Mouse (Mus musculus) brain, adult 2 months (tissue): Measurements from ENCODE around the gene Cdca3.
"Not testable (repeated sequence)": the region's sequence is repeated elsewhere in the genome, so short reads cannot be mapped to it uniquely, and the experiment has no call there.

Source experiments
- DNase-seq: peaks from one replicate; pipeline ENCODE4 v3.0.0; 2011; ENCODE audit warnings: low read depth, low spot score

The Cdca3 gene

DNA sequence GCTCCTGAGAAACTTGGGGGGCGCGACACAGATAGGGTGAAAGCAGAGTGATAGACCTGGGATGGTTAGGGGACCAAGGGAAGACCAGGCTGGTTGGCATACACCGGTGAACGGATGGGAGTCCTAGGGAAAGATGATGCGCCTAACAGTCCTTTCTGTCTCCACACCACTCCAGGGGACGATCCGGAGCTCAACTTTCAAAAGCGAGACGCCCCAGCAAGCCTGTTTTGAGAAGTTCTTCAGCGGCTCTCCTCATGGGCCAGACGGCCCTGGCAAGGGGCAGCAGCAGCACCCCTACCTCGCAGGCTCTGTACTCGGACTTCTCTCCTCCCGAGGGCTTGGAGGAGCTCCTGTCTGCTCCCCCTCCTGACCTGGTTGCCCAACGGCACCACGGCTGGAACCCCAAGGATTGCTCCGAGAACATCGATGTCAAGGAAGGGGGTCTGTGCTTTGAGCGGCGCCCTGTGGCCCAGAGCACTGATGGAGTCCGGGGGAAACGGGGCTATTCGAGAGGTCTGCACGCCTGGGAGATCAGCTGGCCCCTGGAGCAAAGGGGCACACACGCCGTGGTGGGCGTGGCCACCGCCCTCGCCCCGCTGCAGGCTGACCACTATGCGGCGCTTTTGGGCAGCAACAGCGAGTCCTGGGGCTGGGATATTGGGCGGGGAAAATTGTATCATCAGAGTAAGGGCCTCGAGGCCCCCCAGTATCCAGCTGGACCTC is 20.1 kb upstream of the Cdca3 start:
- DNase-seq, result peak; percentile 83

DNA sequence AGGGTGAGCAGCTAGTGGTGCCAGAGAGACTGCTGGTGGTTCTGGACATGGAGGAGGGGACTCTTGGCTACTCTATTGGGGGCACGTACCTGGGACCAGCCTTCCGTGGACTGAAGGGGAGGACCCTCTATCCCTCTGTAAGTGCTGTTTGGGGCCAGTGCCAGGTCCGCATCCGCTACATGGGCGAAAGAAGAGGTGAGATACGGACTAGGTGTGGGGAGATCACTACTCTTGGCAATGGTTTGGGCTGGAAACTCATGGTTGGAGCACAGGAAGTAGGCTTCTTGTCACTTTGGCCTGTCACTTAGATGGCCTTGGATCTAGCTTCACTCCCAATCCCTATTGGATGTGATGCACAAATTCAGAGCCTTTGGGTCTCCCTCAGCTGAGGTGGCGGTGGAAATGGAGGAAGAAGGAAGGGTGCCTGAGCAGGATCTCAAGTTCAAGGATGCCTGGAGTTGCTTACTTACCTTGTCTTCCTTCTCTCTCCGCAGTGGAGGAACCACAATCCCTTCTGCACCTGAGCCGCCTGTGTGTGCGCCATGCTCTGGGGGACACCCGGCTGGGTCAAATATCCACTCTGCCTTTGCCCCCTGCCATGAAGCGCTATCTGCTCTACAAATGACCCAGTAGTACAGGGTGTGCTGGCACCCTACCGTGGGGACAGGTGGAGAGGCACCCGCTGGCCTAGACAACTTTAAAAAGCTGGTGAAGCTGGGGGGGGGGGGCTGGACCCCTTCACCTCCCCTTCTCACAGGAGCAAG is 19.4 kb upstream of the Cdca3 start:
- DNase-seq, result no peak

DNA sequence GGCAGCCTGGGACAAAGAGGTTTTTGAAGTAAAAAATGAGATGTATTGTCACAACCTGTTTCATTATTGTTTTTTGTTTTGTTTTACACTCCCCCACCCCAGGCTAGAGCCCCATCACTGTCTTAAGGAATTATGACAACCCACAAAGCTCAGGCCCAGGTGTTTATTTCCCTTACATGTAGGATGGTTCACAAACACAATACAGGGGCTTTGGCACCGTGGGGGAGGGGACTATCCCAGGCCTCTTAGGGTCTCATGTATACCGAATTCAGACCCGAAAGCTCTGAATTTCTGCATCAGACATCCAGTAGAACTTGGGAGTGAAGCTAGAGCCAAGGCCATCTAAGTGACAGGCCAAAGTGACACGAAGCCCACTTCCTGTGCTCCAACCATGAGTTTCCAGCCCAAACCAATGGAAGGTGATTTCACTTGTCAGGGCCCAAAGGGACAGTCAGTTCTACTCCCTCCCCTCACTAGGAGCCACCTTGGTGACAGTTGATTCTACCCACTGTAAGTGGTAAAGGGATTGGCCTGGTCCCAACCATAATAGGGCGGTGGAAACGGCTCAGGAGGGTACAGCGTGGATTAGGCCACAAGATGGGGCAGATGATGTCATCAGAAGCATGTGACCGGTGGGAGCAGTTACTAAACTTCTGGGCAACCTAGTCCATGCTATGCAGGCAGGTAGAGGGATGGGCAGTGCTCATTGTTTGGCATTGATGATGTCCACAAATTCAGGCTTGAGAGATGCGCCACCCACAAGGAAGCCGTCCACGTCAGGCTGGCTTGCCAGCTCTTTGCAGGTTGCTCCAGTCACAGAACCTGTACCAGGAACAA is 18.6 kb upstream of the Cdca3 start:
- not testable (repeated sequence) for DNase-seq

DNA sequence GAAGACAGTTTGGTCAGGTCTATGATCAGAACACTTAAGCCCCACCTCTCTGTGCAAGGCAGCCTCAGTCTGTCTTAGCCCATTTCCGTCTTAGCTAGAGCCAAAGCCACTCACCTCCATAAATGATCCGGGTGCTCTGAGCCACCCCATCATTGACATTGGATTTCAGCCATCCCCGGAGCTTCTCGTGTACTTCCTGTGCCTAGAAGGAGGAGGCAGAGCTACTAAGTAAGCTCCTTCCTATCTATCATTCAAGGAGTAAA is 18.0 kb upstream of the Cdca3 start:
- no peak for DNase-seq

DNA sequence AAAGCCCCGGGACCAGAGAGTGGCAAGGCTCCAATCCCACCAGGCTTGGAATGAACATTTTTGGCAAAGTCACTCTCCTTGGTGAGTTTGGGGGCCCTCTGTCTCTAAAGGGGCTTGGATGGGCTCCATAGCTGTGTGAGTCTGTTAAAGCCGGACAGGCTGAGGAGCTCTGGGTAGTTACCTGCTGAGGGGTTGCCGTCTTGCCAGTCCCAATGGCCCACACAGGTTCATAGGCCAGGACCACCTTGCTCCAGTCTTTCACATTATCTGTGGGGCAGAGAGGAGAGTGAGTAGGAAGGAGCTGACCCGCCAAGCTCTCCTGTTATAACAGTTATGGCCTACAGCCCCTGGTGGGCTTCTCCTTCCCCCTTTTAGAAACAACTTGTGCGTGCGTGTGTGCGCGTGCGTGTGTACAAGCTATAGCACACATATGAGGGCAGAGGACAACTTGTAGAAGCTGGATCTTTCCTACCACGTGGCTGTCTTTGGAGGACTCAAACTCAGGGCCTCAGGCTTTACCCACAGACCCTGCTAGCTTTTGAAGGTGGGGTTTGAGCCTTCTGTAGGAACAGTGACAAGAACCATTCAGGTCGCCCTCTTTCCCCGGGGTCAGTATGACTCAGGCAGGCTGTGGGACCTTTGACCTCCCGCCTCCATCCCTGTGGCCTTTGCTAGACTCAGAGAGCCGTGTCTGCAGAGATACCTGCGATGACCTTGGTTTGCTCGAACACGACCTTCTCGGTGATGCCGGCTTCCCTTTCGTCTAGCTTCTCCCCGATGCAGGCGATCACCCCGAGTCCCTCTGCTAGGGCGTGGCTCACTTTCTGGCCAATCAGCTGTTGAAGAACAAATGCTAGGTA is 17.4 kb upstream of the Cdca3 start:
- no peak for DNase-seq

DNA sequence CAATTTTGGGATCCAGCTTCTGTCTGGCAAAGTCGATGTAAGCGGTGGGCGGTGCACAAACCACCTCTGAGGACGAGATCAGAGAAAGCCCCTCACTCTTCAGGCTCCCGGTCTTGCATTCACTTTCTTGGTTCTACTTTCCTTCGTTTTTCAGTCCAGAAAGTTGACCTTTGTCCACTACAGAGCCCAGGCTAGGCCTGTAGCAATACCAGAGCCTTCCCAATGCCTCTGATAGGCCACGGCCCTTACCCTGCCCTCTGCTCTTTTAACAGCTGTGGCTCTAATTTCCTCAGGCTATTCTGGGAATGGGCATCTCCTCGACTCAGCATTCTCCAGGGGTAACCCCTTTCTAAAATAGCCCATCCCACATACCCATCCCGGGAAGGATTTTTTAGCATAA is 16.5 kb upstream of the Cdca3 start:
- DNase-seq, result no peak

DNA sequence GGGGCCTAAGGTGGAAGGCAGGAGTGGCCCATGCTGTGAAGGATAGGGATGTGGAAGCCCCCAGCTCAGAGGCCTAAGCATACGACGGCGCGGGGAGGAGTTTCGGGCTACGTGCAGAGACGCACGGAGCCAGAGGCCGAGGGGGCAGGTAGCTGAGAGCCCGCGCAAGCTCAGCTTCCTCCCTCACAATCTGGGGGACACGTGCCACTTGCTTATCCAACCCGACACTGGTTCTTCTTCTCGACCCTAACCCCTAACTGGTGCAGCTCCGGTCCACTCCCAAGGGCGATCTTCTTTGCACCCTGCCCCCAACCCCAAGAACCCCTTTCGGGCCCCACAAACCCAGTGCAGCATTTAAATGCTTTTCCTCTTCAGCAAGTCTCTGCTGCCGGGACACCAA is 15.9 kb upstream of the Cdca3 start:
- peak; percentile 93 for DNase-seq

DNA sequence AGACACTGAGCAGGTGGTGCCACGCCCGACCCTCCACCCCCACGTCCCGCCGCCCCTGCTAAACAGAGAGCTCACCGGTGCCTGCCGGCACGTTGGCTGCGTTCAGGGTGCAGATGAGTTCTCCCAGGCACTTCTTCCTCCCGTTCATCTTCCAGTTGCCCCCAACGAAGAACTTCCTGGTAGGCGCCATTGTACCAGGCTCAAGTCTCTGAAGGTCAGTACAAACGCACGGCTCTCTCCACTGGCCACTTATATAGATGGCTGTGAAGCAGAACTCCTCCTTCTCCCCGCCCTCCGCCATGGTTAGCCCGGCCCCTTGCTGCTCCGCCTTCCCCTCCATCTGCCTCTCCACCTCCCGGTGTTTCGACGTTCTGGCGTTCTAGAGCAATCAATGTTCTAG is 15.4 kb upstream of the Cdca3 start, which contains the start of gene Tpi1:
TSS of gene Tpi1 (minus strand) at position 364 of the 400 bp plus-strand sequence.
- DNase-seq, result peak; percentile 97

DNA sequence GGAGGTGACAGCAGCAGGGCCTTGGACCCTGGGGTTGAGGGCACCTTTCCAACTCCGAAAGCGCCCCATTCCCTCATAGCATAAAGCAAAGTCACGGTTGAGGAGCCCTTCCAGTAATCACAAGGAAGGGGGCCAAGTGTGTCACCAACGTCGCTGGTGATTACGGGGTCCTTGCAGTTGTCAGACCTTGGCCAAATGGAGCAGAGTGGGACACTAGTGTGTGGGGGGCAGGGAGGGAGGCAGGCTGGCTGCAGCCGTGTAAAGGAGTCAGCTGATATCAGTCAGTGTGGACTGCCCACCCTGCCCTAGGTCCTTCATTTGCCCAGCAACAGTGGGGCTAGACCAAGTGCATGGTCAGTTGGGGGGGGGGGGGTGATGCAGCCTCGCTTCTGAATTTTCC is 14.9 kb upstream of the Cdca3 start:
- DNase-seq, result no peak

DNA sequence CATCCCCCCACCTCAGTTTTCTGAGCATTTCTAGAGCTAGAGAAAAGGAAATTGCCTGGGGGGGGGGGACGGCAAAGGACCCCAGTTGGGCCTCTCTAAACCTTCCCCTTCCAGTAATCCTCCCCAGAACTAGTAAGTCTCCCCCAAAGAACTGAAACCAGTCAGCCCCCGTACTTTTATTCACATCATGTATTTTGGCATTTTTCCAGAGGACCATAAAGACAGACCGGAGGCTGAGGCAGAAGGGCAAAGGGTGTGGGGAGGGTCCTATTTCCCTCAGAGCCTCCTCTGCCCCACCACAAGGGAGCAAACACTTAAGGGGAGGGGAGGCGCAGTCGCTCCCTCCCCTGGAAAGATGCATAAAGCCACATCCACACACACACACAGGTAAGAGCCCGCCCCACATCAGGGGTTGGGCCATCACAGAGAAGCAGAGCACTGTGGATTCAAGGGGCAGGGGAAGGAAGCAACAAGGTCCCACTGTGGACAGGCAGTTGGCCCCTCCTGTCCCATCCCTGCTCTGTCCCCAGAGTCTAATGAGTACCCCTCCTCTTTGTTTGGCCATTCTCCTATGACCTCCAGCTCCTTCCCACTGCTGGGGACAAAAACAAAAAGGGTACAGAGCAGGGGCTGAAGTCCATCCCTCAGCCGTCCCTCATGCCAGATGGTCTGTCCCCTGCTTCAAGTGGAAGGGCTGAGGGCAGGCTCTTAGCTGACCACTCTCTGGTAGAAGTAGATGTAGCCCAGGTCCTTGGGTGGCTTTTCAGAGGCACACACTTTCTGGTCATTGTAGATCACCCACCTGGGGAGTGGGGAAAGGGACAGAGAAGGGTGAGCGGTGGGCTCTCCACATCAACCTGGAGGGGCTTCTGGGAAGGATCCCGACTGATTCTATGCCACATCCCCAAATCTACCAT is 14.2 kb upstream of the Cdca3 start:
- no peak for DNase-seq

DNA sequence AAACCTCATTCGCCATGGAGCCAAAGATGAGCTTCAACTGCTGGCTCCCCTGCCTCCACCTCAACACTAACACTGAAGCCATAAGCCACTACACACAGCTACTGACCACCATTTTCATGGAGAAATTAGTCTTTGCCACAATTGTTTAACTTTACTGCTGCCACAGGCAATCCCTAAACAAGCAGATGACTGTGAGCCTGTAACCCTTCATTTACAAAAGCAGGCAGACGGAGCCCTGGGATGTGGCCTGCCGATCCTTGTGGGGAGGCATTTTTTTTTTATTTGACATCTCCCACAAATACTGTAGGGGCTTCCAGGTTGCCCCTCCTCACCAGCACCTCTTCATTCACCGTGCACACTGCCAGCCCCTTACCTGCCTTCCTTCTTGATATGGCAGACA is 12.7 kb upstream of the Cdca3 start:
- no peak for DNase-seq

DNA sequence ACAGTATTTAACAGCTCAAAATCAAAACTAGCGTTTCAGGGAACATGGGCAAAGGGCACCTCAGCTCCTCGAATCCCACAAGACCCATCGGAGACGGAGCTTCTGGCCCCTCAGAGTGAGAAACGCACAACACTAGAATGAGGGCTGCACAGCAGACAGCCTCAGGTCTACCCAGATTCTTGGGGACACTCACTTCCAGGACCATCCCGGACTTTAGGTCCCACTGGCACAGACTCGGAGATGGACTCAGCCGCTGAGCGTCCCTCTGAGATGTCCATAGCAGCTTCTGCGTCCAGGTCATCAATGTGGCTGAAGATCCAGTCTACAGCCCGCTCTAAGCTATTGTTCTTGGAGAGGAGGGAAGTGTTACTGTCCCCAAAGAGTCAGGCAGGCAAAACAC is 12.2 kb upstream of the Cdca3 start:
- DNase-seq, result no peak

DNA sequence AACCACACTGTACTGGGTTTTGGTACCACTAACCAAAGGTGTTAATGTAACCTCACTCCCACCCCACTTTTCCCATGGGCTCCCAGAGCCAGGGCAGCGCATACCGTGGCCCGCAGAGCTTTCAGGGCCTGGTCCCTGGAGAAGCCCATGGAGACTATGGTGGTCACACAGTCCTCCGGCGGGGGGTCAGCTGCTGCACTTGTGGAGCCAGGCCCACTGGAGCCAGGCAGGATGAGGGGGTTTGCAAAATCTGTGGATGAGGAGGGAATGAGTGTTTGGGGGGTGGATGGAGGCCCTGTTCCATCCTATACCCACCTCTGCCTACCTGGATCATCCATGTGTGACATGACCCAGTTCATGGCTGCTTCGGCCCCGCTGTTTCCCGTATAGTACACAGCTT is 11.8 kb upstream of the Cdca3 start:
- no peak for DNase-seq

DNA sequence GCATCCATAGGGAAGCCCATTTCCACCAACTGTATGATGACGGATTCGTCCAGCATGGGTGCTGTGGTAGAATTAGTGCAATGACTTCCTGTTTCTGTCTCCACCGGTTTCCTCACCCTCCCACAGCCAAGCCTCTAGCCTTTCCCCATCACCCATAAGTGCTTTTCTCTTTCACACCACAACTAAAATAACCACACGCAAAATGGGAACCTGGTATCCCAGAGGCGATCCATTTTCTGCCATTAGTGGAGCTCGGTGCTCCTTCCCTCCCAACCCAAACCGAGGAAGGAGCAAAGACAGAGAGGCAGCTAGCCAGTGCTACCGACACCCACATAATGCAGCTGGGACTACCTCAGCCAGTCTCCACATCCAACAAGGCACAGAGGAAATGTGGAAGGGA is 11.4 kb upstream of the Cdca3 start:
- DNase-seq, result peak; percentile 53

DNA sequence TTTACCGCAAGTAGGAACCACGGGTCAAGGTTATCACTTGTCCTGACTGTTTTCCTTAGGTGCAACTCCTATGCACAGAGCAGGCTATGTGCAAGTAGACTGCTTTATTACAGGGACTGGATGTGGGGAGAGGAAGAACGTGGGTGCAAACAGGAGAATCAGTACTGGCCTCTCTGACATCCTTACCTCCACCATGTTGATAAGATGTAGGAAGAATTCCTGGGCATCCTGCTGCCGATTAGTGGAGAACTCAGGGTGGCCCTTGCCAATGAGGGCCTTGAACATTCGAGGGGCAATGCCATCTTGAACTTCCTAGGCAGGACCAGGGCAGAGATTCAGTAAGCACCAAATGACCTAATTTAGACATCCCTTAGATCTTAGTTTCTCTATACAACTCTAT is 8.5 kb upstream of the Cdca3 start:
- no peak for DNase-seq

DNA sequence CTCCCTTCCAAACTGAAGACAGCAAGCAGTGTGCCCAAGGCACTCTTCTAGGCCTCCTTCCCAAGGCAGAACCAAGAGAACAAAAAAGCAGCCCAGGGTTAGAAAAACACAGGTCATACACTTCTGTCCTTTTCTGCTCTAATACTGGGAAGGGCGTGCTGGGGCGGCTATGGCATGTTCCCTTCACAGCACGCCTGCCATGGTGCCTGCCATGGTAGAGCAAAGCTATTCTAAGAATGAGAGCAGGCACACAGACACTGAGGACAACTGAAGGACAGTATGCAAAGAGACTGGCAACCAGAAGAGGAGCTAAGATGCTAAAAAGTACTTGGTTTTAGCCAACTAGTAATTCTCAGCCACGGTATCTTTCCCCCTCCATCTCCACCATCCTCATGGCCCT is 7.3 kb upstream of the Cdca3 start:
- DNase-seq, result no peak

DNA sequence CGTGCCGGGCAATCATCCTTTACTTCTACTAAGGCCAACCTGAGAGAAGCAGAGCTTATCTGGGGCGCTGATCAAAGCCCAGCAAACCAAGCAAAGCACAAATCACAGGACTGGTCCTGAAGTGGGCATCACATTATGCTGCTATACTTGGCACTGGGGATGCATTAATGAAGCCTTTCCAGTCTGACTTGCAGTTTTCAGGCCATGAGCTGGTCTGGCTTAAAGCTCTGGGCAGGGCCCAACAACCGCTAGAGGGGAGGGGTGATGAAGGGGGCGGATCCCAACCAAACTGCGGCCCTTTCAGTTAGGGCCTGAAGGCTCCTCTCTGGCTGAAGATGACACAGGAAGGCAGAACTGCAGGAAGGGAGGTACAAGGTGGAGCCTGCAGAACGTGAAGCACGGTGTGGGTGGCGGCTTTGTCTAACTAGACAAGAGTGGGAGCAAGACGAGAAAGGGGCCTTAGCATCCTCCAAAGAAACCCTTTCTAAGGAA is 1.2 kb upstream of the Cdca3 start:
- DNase-seq, result peak; percentile 65

DNA sequence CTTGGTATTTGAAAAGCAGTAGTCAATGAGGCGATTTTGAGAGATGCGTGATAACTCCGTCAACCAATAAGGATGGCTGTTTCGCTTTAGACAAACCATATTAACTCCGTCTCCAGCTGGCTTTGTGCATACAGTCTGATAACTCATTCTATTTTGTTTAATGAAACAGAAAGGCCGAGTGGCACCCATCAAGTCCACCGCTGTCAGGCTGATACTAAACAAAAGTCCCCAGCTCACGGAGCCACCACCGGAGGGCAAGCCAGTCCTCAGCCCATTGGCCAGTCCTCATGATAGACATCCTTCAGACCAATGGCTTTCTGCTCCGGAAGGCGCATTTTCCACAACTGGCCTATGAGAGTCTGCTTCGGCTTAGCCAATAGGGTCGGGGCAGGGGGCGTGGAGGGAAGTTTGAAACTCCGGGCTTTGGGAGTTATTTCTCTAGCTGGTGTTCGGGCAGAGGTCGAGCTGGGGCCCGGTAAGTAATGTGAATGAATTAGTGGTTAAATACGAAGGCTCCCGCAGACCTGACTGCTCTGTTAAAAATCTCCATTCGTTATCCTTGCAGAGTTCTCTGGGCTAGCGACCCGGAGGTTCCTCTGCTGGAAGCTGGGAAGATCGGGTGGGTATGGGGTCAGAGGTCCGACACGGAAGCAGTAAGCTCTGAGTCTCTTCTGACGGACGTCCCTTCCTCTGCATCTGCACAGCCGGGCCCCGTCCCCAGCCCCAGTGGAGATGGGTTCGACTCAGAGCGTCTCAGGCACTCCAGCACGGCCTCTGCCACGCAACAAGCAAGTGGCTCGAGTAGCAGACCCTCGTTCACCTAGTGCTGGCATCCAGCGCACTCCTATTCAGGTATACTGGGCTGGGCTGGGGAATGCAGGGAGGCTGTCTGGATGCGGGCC is 703 bp downstream of the Cdca3 start:
- peak; percentile 99 for DNase-seq

DNA sequence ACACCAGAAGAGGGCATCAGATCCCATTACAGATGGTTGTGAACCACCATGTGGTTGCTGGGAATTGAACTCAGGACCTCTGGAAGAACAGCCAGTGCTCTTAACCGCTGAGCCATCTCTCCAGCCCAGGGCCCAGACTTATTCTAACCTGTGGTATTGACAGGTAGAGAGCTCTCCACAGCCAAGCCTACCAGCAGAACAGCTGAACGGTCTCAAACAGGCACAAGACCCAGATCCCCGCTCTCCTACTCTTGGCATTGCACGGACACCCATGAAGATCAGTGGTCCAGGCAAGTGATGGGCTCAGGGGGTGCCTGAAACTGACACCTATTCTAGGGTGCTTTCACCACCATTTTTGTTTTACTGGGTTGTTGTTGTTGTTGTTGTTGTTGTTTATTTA is 1.9 kb downstream of the Cdca3 start:
- not testable (repeated sequence) for DNase-seq
